Mouse (Mus musculus): Measurements from ENCODE around the gene Col5a2.
"Not testable (repeated sequence)": the region's sequence is repeated elsewhere in the genome, so short reads cannot be mapped to it uniquely, and the experiment has no call there.

Gene Col5a2

GRCm38 (mm10) chr1:45430520-45430919, 72.6 kb downstream of the Col5a2 start:
- peak; percentile 38 for DNase-seq (ENCODE audit: extremely low read depth, insufficient read length, low spot score)

- not testable (repeated sequence) for DNase-seq (ENCODE audit: extremely low read depth, insufficient read length, low spot score)
Observed at GRCm38 (mm10) chr1:45429145-45429544, 73.9 kb downstream of the Col5a2 start.

- no peak for DNase-seq (ENCODE audit: extremely low read depth, insufficient read length, low spot score)
Observed at GRCm38 (mm10) chr1:45423915-45424314, 79.2 kb downstream of the Col5a2 start.

GRCm38 (mm10) chr1:45420554-45420953, 82.5 kb downstream of the Col5a2 start:
- DNase-seq (ENCODE audit: extremely low read depth, insufficient read length, low spot score): no peak

- no peak for DNase-seq (ENCODE audit: extremely low read depth, insufficient read length, low spot score)
Observed at GRCm38 (mm10) chr1:45419858-45420257, 83.2 kb downstream of the Col5a2 start.

GRCm38 (mm10) chr1:45381866-45382265, 121.2 kb downstream of the Col5a2 start:
- DNase-seq (ENCODE audit: extremely low read depth, insufficient read length, low spot score): no peak

- DNase-seq (ENCODE audit: extremely low read depth, insufficient read length, low spot score): no peak
Observed at GRCm38 (mm10) chr1:45379992-45380690, 122.9 kb downstream of the Col5a2 start.

- no peak for DNase-seq (ENCODE audit: extremely low read depth, insufficient read length, low spot score)
Observed at GRCm38 (mm10) chr1:45365427-45365826, 137.7 kb downstream of the Col5a2 start.

- DNase-seq (ENCODE audit: extremely low read depth, insufficient read length, low spot score): no peak
Observed at GRCm38 (mm10) chr1:45363274-45363673, 139.8 kb downstream of the Col5a2 start.

GRCm38 (mm10) chr1:45359673-45360072, 143.4 kb downstream of the Col5a2 start:
- DNase-seq (ENCODE audit: extremely low read depth, insufficient read length, low spot score): no peak

- DNase-seq (ENCODE audit: extremely low read depth, insufficient read length, low spot score): no peak
Observed at GRCm38 (mm10) chr1:45359147-45359546, 143.9 kb downstream of the Col5a2 start.

- no peak for DNase-seq (ENCODE audit: extremely low read depth, insufficient read length, low spot score)
Observed at GRCm38 (mm10) chr1:45358020-45358419, 145.1 kb downstream of the Col5a2 start.

- peak; percentile 47 for DNase-seq (ENCODE audit: extremely low read depth, insufficient read length, low spot score)
Observed at GRCm38 (mm10) chr1:45355944-45356343, 147.1 kb downstream of the Col5a2 start.

GRCm38 (mm10) chr1:45329149-45329548, 173.9 kb downstream of the Col5a2 start:
- no peak for DNase-seq (ENCODE audit: extremely low read depth, insufficient read length, low spot score)

Data from 3134 (cell line).